Mouse (Mus musculus): ENCODE data around the gene Wbp2nl.
A peak's percentile ranks its signal among the peaks of the same experiment; 100 is the strongest.

Gene Wbp2nl

GRCm38 (mm10) chr15:82319613-82320012 is 20.9 kb downstream of the Wbp2nl start:
- DNase-seq: no peak

- no peak for DNase-seq
These were observed 23.4 kb downstream of the Wbp2nl start for GRCm38 (mm10) chr15:82322195-82322594.

GRCm38 (mm10) chr15:82325382-82325781 is 26.6 kb downstream of the Wbp2nl start:
- DNase-seq: no peak

GRCm38 (mm10) chr15:82335194-82335593 is 36.4 kb downstream of the Wbp2nl start:
- DNase-seq: no peak

- no peak for DNase-seq
These were observed 37.9 kb downstream of the Wbp2nl start for GRCm38 (mm10) chr15:82336629-82337028.

- no peak for DNase-seq
These were observed 39.1 kb downstream of the Wbp2nl start for GRCm38 (mm10) chr15:82337875-82338274.

- DNase-seq: peak; percentile 97 to 99
These were observed 39.9 kb downstream of the Wbp2nl start, which contains the start of the genes Naga, Pheta2 and Smdt1 for GRCm38 (mm10) chr15:82338593-82339112. Gene Naga (minus strand): TSS chr15:82338925. Gene Pheta2 (plus strand): TSS chr15:82338942. Gene Smdt1 (plus strand): TSS chr15:82338959.

- no peak for DNase-seq
These were observed 40.4 kb downstream of the Wbp2nl start for GRCm38 (mm10) chr15:82339150-82339549.

GRCm38 (mm10) chr15:82339634-82340254 is 41.0 kb downstream of the Wbp2nl start:
- DNase-seq: no peak

GRCm38 (mm10) chr15:82340414-82341035 is 41.8 kb downstream of the Wbp2nl start:
- DNase-seq: no peak

GRCm38 (mm10) chr15:82341036-82341501 is 42.3 kb downstream of the Wbp2nl start:
- peak; percentile 50 to 72 for DNase-seq

- no peak for DNase-seq
These were observed 43.2 kb downstream of the Wbp2nl start for GRCm38 (mm10) chr15:82341675-82342542.

- DNase-seq: no peak
These were observed 43.8 kb downstream of the Wbp2nl start for GRCm38 (mm10) chr15:82342543-82342935.

- DNase-seq: peak; percentile 73 to 87
These were observed 44.9 kb downstream of the Wbp2nl start for GRCm38 (mm10) chr15:82343368-82344287.

GRCm38 (mm10) chr15:82344971-82345370 is 46.2 kb downstream of the Wbp2nl start:
- no peak for DNase-seq

GRCm38 (mm10) chr15:82345820-82346470 is 47.2 kb downstream of the Wbp2nl start:
- peak; percentile 99 to 100 for DNase-seq

- no peak for DNase-seq
These were observed 48.0 kb downstream of the Wbp2nl start for GRCm38 (mm10) chr15:82346580-82347302.

- no peak for DNase-seq
These were observed 48.5 kb downstream of the Wbp2nl start for GRCm38 (mm10) chr15:82347303-82347676.

GRCm38 (mm10) chr15:82347852-82348251 is 49.1 kb downstream of the Wbp2nl start:
- DNase-seq: no peak

GRCm38 (mm10) chr15:82348258-82348998 is 49.7 kb downstream of the Wbp2nl start:
- no peak for DNase-seq

Measured in kidney, postnatal 25 days (tissue).